Mouse (Mus musculus): ENCODE data around the gene Gm45717. TPM values are rescaled to one million over a fixed set of nuclear protein-coding genes. Genes with fewer than 3 reads are reported as not detected.
"Not testable (repeated sequence)": the region's sequence is repeated elsewhere in the genome, so short reads cannot be mapped to it uniquely, and the experiment has no call there.

Gm45717 gene
- polyA plus RNA-seq, 1 experiment from 2014 or later, result not detected

GRCm38 (mm10) chr7:140973396-140974165 lies 17.8 kb upstream of the Gm45717 start:
- 33% methylated on average over 14 of the region's 14 CpGs for WGBS
- Histone ChIP-seq H3K4me1 (ENCODE audit: control insufficient read depth, insufficient read depth, low read length) (peaks cover 3% of the 10 kb centered on the region; the same call in 1 of the 2 replicates), H3K27ac (replicated peaks; ENCODE audit: low read depth, low read length) (no peak overlapping the region), H3K27me3 (ENCODE audit: control insufficient read depth, insufficient read depth, low read length) (no peaks in the 10 kb centered on the region), H3K4me2 (ENCODE audit: low read depth, low read length) (no peak overlapping the region), H3K9ac (replicated peaks; ENCODE audit: low read length) (no peak overlapping the region), H3K4me3 (ENCODE audit: low read depth, low read length) (no peak overlapping the region), H3K36me3 (replicated peaks; ENCODE audit: control insufficient read depth, insufficient read depth, low read depth, low read length) (no peaks in the 10 kb centered on the region), H3K9me3 (replicated peaks; ENCODE audit: control insufficient read depth, low read length) (no peaks in the 10 kb centered on the region)
- no peak for ATAC-seq (replicated peaks; ENCODE audit: insufficient number of reproducible peaks, low FRiP score, low TSS enrichment, low read depth)
- DNase-seq (ENCODE audit: low spot score), result no peak

- H3K9ac ChIP-seq (replicated peaks; ENCODE audit: low read length), result no peak overlapping the region
- H3K27ac ChIP-seq (replicated peaks; ENCODE audit: low read depth, low read length), result no peak overlapping the region
- H3K9me3 ChIP-seq (replicated peaks; ENCODE audit: control insufficient read depth, low read length), result no peaks in the 10 kb centered on the region
- DNase-seq (ENCODE audit: low spot score) (no peak), ATAC-seq (replicated peaks; ENCODE audit: insufficient number of reproducible peaks, low FRiP score, low TSS enrichment, low read depth) (no peak)
- no peak overlapping the region for H3K4me2 ChIP-seq (ENCODE audit: low read depth, low read length)
- no peak overlapping the region for H3K4me3 ChIP-seq (ENCODE audit: low read depth, low read length)
- 80% methylated on average over 8 of the region's 8 CpGs for WGBS
- no peaks in the 10 kb centered on the region for H3K27me3 ChIP-seq (ENCODE audit: control insufficient read depth, insufficient read depth, low read length)
- peaks cover 3% of the 10 kb centered on the region for H3K4me1 ChIP-seq (ENCODE audit: control insufficient read depth, insufficient read depth, low read length)
- H3K36me3 ChIP-seq (replicated peaks; ENCODE audit: control insufficient read depth, insufficient read depth, low read depth, low read length), result no peaks in the 10 kb centered on the region
These were observed 15.9 kb upstream of the Gm45717 start for GRCm38 (mm10) chr7:140971479-140972171.

DNA sequence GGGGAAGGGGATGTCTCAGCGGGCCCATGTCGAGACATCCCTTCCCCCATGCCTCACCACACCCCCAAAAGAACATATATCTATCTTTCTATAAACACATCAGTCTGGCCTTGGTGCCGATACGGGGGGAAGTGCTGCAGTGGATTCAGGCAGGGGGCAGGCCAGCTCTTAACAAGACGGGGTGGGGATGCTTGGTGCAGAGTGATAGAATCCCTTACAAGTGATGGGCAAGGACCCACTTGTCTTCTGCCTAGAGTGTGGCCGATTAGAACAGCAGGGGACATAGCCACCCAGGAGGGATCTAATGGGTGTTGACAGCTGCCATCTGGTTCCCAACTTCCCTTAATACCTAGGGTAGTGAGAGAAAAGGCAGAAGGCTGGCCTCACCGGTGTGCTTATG lies 15.2 kb upstream of the Gm45717 start:
- no peak overlapping the region for H3K4me2 ChIP-seq (ENCODE audit: low read depth, low read length)
- DNase-seq (ENCODE audit: low spot score), result no peak
- no peaks in the 10 kb centered on the region for H3K36me3 ChIP-seq (replicated peaks; ENCODE audit: control insufficient read depth, insufficient read depth, low read depth, low read length)
- H3K4me1 ChIP-seq (ENCODE audit: control insufficient read depth, insufficient read depth, low read length), result peaks cover 3% of the 10 kb centered on the region
- H3K9me3 ChIP-seq (replicated peaks; ENCODE audit: control insufficient read depth, low read length), result no peaks in the 10 kb centered on the region
- no peak overlapping the region for H3K9ac ChIP-seq (replicated peaks; ENCODE audit: low read length)
- 49% methylated on average over 7 of the region's 7 CpGs for WGBS
- no peak overlapping the region for H3K27ac ChIP-seq (replicated peaks; ENCODE audit: low read depth, low read length)
- ATAC-seq (replicated peaks; ENCODE audit: insufficient number of reproducible peaks, low FRiP score, low TSS enrichment, low read depth), result no peak
- H3K27me3 ChIP-seq (ENCODE audit: control insufficient read depth, insufficient read depth, low read length), result no peaks in the 10 kb centered on the region
- no peak overlapping the region for H3K4me3 ChIP-seq (ENCODE audit: low read depth, low read length)

DNA sequence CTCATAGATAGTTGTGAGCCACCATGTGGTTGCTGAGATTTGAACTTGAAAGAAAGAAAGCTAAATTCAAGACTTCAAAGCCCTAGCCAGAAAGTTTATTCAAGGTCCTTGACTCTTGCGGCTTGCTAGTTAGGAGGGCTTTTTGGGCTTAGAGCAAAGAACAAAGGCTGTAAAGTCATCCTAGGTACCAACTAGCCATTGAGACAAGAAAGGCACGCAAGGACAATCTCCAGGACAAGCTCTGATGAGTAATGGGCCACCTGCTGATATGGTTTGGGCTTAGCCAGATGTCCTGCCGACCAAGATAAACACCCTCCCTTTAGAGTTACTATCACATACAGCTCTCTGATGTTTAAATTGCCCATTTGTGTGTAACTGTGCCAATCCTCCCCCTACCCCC lies 13.0 kb upstream of the Gm45717 start:
- WGBS, result 25% methylated on average over 3 of the region's 3 CpGs
- not testable (repeated sequence) for H3K4me1 ChIP-seq (ENCODE audit: control insufficient read depth, insufficient read depth, low read length); H3K9me3 ChIP-seq (replicated peaks; ENCODE audit: control insufficient read depth, low read length); H3K36me3 ChIP-seq (replicated peaks; ENCODE audit: control insufficient read depth, insufficient read depth, low read depth, low read length); H3K4me3 ChIP-seq (ENCODE audit: low read depth, low read length); H3K27me3 ChIP-seq (ENCODE audit: control insufficient read depth, insufficient read depth, low read length); H3K9ac ChIP-seq (replicated peaks; ENCODE audit: low read length); ATAC-seq (replicated peaks; ENCODE audit: insufficient number of reproducible peaks, low FRiP score, low TSS enrichment, low read depth); H3K27ac ChIP-seq (replicated peaks; ENCODE audit: low read depth, low read length); DNase-seq (ENCODE audit: low spot score); H3K4me2 ChIP-seq (ENCODE audit: low read depth, low read length)

- H3K9me3 ChIP-seq (replicated peaks; ENCODE audit: control insufficient read depth, low read length), result no peaks in the 10 kb centered on the region
- no peaks in the 10 kb centered on the region for H3K36me3 ChIP-seq (replicated peaks; ENCODE audit: control insufficient read depth, insufficient read depth, low read depth, low read length)
- no peak overlapping the region for H3K27ac ChIP-seq (replicated peaks; ENCODE audit: low read depth, low read length)
- DNase-seq (ENCODE audit: low spot score) (peak; percentile 71), ATAC-seq (replicated peaks; ENCODE audit: insufficient number of reproducible peaks, low FRiP score, low TSS enrichment, low read depth) (0 out of 2 replicates have a peak, but pooled peaks have one; percentile 54)
- H3K9ac ChIP-seq (replicated peaks; ENCODE audit: low read length), result no peak overlapping the region
- no peak overlapping the region for H3K4me3 ChIP-seq (ENCODE audit: low read depth, low read length)
- peaks cover 3% of the 10 kb centered on the region for H3K4me1 ChIP-seq (ENCODE audit: control insufficient read depth, insufficient read depth, low read length)
- WGBS, result 5% methylated on average over 14 of the region's 14 CpGs
- H3K4me2 ChIP-seq (ENCODE audit: low read depth, low read length), result no peak overlapping the region; the same call in 1 of the 2 replicates
- no peaks in the 10 kb centered on the region for H3K27me3 ChIP-seq (ENCODE audit: control insufficient read depth, insufficient read depth, low read length)
These were observed 12.3 kb upstream of the Gm45717 start for GRCm38 (mm10) chr7:140967862-140968591.

DNA sequence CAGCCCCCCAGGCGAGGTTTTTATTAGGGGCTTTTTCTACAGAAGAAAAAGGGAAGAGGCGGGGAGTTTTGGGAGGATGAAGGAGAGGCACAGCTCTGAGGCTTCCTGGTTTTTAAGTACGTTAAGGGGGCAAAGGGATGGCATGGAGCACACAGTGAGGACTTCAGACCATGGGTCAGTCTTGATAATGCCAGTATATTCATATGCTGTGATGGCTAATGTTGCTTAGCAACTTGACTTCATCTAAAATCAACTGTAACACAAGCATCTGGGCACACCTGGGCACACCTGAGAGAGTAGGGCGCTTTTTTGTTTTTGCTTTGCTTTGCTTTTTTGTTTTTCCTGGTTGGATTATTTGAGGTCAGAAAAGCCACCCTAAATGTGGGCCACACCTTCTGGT lies 11.2 kb upstream of the Gm45717 start, which contains the start of gene Ifitm1:
Ifitm1 (plus strand) TSS at position 301 of the 400 bp plus-strand sequence.
- no peak for DNase-seq (ENCODE audit: low spot score)
- WGBS, result 79% methylated on average over 4 of the region's 4 CpGs
- Histone ChIP-seq H3K9me3 (replicated peaks; ENCODE audit: control insufficient read depth, low read length) (no peaks in the 10 kb centered on the region), H3K27ac (replicated peaks; ENCODE audit: low read depth, low read length) (no peak within 1 kb of the TSS), H3K36me3 (replicated peaks; ENCODE audit: control insufficient read depth, insufficient read depth, low read depth, low read length) (no peaks in the 10 kb centered on the region), H3K4me3 (ENCODE audit: low read depth, low read length) (no peak within 1 kb of the TSS), H3K4me2 (ENCODE audit: low read depth, low read length) (no peak within 1 kb of the TSS; the same call in 1 of the 2 replicates), H3K9ac (replicated peaks; ENCODE audit: low read length) (no peak within 1 kb of the TSS), H3K4me1 (ENCODE audit: control insufficient read depth, insufficient read depth, low read length) (peaks cover 3% of the 10 kb centered on the region), H3K27me3 (ENCODE audit: control insufficient read depth, insufficient read depth, low read length) (no peaks in the 10 kb centered on the region)
- ATAC-seq (replicated peaks; ENCODE audit: insufficient number of reproducible peaks, low FRiP score, low TSS enrichment, low read depth), result no peak

DNA sequence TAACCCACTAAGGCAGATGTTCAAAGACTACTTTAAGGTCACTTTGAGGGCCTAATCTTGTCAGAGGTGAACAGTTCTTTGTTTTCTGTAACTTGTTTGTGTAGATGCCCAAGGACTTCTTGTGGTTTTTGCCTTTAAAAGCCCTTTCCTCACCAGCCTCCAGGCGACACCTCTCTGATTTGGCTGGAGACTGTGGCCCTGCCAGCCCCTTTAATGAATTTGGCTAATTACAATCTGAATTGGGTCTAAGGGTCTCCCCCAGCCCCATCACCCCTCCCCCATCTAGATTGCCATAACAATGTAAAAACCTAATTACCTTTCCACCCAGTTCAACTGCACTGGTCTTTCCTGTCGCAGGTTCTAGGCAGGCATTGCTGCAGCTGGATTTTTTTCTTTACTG lies 7.0 kb upstream of the Gm45717 start:
- Histone ChIP-seq H3K27ac (replicated peaks; ENCODE audit: low read depth, low read length) (no peak overlapping the region), H3K9me3 (replicated peaks; ENCODE audit: control insufficient read depth, low read length) (no peaks in the 10 kb centered on the region), H3K9ac (replicated peaks; ENCODE audit: low read length) (no peak overlapping the region), H3K36me3 (replicated peaks; ENCODE audit: control insufficient read depth, insufficient read depth, low read depth, low read length) (no peaks in the 10 kb centered on the region), H3K4me3 (ENCODE audit: low read depth, low read length) (no peak overlapping the region), H3K27me3 (ENCODE audit: control insufficient read depth, insufficient read depth, low read length) (no peaks in the 10 kb centered on the region), H3K4me1 (ENCODE audit: control insufficient read depth, insufficient read depth, low read length) (no peaks in the 10 kb centered on the region), H3K4me2 (ENCODE audit: low read depth, low read length) (no peak overlapping the region)
- DNase-seq (ENCODE audit: low spot score) (no peak), ATAC-seq (replicated peaks; ENCODE audit: insufficient number of reproducible peaks, low FRiP score, low TSS enrichment, low read depth) (no peak)
- WGBS, result 57% methylated on average over 2 of the region's 2 CpGs

Measured in embryonic facial prominence, embryonic 11.5 days (tissue).